Mouse (Mus musculus) stomach, postnatal 0 days (tissue): ENCODE results near the gene Usp51.
"Not testable (repeated sequence)": the region's sequence is repeated elsewhere in the genome, so short reads cannot be mapped to it uniquely, and the experiment has no call there.

Source experiments
- CTCF ChIP-seq: IDR thresholded peaks from 2 replicates; pipeline ENCODE4 v1.5.1; 2016; ENCODE audit warnings: antibody characterized with exemption, low read depth, mild to moderate bottlenecking, moderate library complexity
- EP300 ChIP-seq: optimal IDR thresholded peaks from 2 replicates; pipeline ENCODE3; 2016; ENCODE audit warnings: antibody characterized with exemption

- not testable (repeated sequence) for TF ChIP-seq CTCF, EP300
Measured at GRCm38 (mm10) chrX:153025709-153026108, 19.4 kb downstream of the Usp51 start.
